Mouse (Mus musculus) CH12.LX (cell line): ENCODE measurements around the gene Prdx6b. TPM values are rescaled to one million over a fixed set of nuclear protein-coding genes. Genes with fewer than 3 reads are reported as not detected.

Experiments
- DNase-seq: peaks from one replicate; pipeline ENCODE4 v3.0.0-alpha.2; 2013; ENCODE audit errors: extremely low read depth
- H3K27ac ChIP-seq: 2 replicates; pipeline ENCODE4 v1.5.1; 2012; ENCODE audit warnings: low read depth, mild to moderate bottlenecking, control low read depth, moderate library complexity; ENCODE audit not compliant: insufficient read depth
- H3K27me3 ChIP-seq: replicated peaks from 2 replicates; pipeline ENCODE3; 2012; ENCODE audit warnings: inconsistent platforms
- H3K36me3 ChIP-seq, 2 experiments: replicated peaks in 1 of 2; 2 replicates each; pipeline versions ENCODE3 to v1.6.1; 2012; ENCODE audit warnings: inconsistent platforms in 1 of 2, low read length in 1 of 2, mild to moderate bottlenecking in 1 of 2, mixed read lengths in 1 of 2, moderate library complexity in 1 of 2; ENCODE audit not compliant: control insufficient read depth in 1 of 2, insufficient read depth in 1 of 2
- H3K4me1 ChIP-seq, 2 experiments: 2 replicates each; pipeline ENCODE4 v1.6.1; 2012; ENCODE audit warnings: inconsistent platforms in 1 of 2, moderate library complexity in 1 of 2; ENCODE audit not compliant: insufficient read depth in 2 of 2, control insufficient read depth in 1 of 2
- H3K4me2 ChIP-seq: 2 replicates; pipeline ENCODE4 v1.6.1; 2012; ENCODE audit warnings: low read depth, mild to moderate bottlenecking, control low read depth; ENCODE audit not compliant: poor library complexity, insufficient read depth, severe bottlenecking
- H3K4me3 ChIP-seq, 3 experiments: fragments of 150-350 bp in 1 of 3; sonication (generic) in 1 of 3; replicated peaks in 1 of 3; 2 replicates each; pipeline versions ENCODE3 to v1.5.1; 2011 to 2012; ENCODE audit warnings: low read depth in 2 of 3, low read length in 2 of 3, mild to moderate bottlenecking in 2 of 3, moderate library complexity in 2 of 3, control low read depth in 1 of 3, improper control_type of control experiment in 1 of 3, inconsistent platforms in 1 of 3, mixed read lengths in 1 of 3; ENCODE audit not compliant: poor library complexity in 1 of 3
- H3K79me2 ChIP-seq: replicated peaks from 2 replicates; pipeline ENCODE4 v1.6.1; 2012; ENCODE audit warnings: mild to moderate bottlenecking, moderate library complexity; ENCODE audit not compliant: control insufficient read depth, poor library complexity, insufficient read depth, severe bottlenecking; ENCODE audit errors: extremely low read depth
- H3K9ac ChIP-seq: 2 replicates; pipeline ENCODE4 v1.6.1; 2012; ENCODE audit warnings: low read depth, mild to moderate bottlenecking, control low read depth, moderate library complexity; ENCODE audit not compliant: insufficient read depth
- H3K9me3 ChIP-seq: replicated peaks from 2 replicates; pipeline ENCODE3; 2012; ENCODE audit warnings: low read length, inconsistent platforms, mixed read lengths
- BHLHE40 ChIP-seq: IDR thresholded peaks from 2 replicates; pipeline ENCODE4 v1.6.1; 2011; ENCODE audit warnings: mild to moderate bottlenecking, low read depth, low read length, improper control_type of control experiment
- CTCF ChIP-seq, 2 experiments: IDR thresholded peaks in 1 of 2; conservative IDR thresholded peaks in 1 of 2; 2 replicates each; pipeline ENCODE4 v1.5.1; 2011 to 2012; ENCODE audit warnings: low read depth in 2 of 2, low read length in 2 of 2, improper control_type of control experiment in 1 of 2, inconsistent platforms in 1 of 2, mild to moderate bottlenecking in 1 of 2, moderate library complexity in 1 of 2
- E2F4 ChIP-seq: IDR thresholded peaks from 2 replicates; pipeline ENCODE4 v1.6.1; 2011; ENCODE audit warnings: low read depth, low read length, improper control_type of control experiment; ENCODE audit not compliant: insufficient replicate concordance
- ETS1 ChIP-seq: conservative IDR thresholded peaks from 2 replicates; pipeline ENCODE4 v1.6.1; 2012; ENCODE audit warnings: low read depth, mild to moderate bottlenecking, inconsistent platforms, low read length, improper control_type of control experiment, moderate library complexity
- GABPA ChIP-seq: IDR thresholded peaks from 2 replicates; pipeline ENCODE4 v1.6.1; 2012; ENCODE audit warnings: low read depth, low read length, improper control_type of control experiment, inconsistent platforms; ENCODE audit not compliant: insufficient replicate concordance
- JUND ChIP-seq: conservative IDR thresholded peaks from 2 replicates; pipeline ENCODE4 v1.6.1; 2011; ENCODE audit warnings: low read depth, low read length, improper control_type of control experiment
- MAZ ChIP-seq: IDR thresholded peaks from 2 replicates; pipeline ENCODE4 v1.6.1; 2012; ENCODE audit warnings: low read depth, mild to moderate bottlenecking, inconsistent platforms, low read length, improper control_type of control experiment, moderate library complexity
- POLR2AphosphoS2 ChIP-seq: IDR thresholded peaks from 2 replicates; pipeline ENCODE4 v1.6.1; 2011; ENCODE audit warnings: low read depth, low read length, improper control_type of control experiment
- RAD21 ChIP-seq: IDR thresholded peaks from 2 replicates; pipeline ENCODE4 v1.6.1; 2011; ENCODE audit warnings: low read depth, mild to moderate bottlenecking, low read length, improper control_type of control experiment, moderate library complexity
- SIN3A ChIP-seq: IDR thresholded peaks from 2 replicates; pipeline ENCODE4 v1.6.1; 2012; ENCODE audit warnings: low read length, improper control_type of control experiment, inconsistent platforms
- TBP ChIP-seq: conservative IDR thresholded peaks from 2 replicates; pipeline ENCODE4 v1.6.1; 2011; ENCODE audit warnings: low read depth, low read length, improper control_type of control experiment
- TCF12 ChIP-seq: IDR thresholded peaks from 2 replicates; pipeline ENCODE4 v1.6.1; 2014; ENCODE audit warnings: low read depth, mild to moderate bottlenecking, inconsistent platforms, low read length, improper control_type of control experiment
- UBTF ChIP-seq: IDR thresholded peaks from 2 replicates; pipeline ENCODE4 v1.6.1; 2012; ENCODE audit warnings: low read depth, mild to moderate bottlenecking, inconsistent platforms, low read length, improper control_type of control experiment, moderate library complexity
- USF1 ChIP-seq: IDR thresholded peaks from 2 replicates; pipeline ENCODE4 v1.6.1; 2014; ENCODE audit warnings: low read depth, mild to moderate bottlenecking, inconsistent platforms, low read length, improper control_type of control experiment
- USF2 ChIP-seq: conservative IDR thresholded peaks from 2 replicates; pipeline ENCODE4 v1.6.1; 2011; ENCODE audit warnings: low read depth, low read length, improper control_type of control experiment
- ZKSCAN1 ChIP-seq: IDR thresholded peaks from 2 replicates; pipeline ENCODE4 v1.6.1; 2012; ENCODE audit warnings: low read depth, inconsistent platforms, low read length, improper control_type of control experiment, borderline replicate concordance
- ZMIZ1 ChIP-seq: IDR thresholded peaks from 2 replicates; pipeline ENCODE4 v1.6.1; 2012; ENCODE audit warnings: low read depth, mild to moderate bottlenecking, inconsistent platforms, low read length, improper control_type of control experiment
- ZNF384 ChIP-seq: IDR thresholded peaks from 2 replicates; pipeline ENCODE4 v1.6.1; 2012; ENCODE audit warnings: low read depth, low read length, improper control_type of control experiment, inconsistent platforms
- dilution Hi-C: fragments of 300-500 bp; cut with MboI; formaldehyde crosslinking; loops from 2 replicates; pipeline ENCODE4 v1.14.3; 2020; ENCODE audit warnings: low sequenced_read_pairs; ENCODE audit not compliant: extremely low pct_unique_long_range_greater_than_20kb, extremely low pct_ligation_motif_present
- in situ Hi-C: fragments of 300-500 bp; cut with MboI; formaldehyde crosslinking; loops from 3 replicates; pipeline ENCODE4 v1.14.3; 2019; ENCODE audit warnings: low sequenced_read_pairs, low pct_ligation_motif_present, low pct_unique_long_range_greater_than_20kb, mixed read lengths
- polyA plus RNA-seq: library from polyadenylated mRNA; unstranded; fragments of >175 nt; gene quantifications from 2 replicates; pipeline ENCODE4 v1.2.1, GENCODE M21; 2012; ENCODE audit warnings: low read depth; ENCODE audit not compliant: insufficient read length
- total RNA-seq, 2 experiments: library from RNA; depleted of rRNA; stranded (reverse); fragments of 300-350 nt in 1 of 2; fragments of >200 nt in 1 of 2; gene quantifications; 2 replicates each; pipeline ENCODE4 v1.2.3; 2012 to 2014

The Prdx6b gene
- total and polyA plus RNA-seq, 3 experiments: not detected

- Histone ChIP-seq H3K4me2 (no peak overlapping the region), H3K27me3 (no peaks in the 10 kb centered on the region), H3K9me3 (no peaks in the 10 kb centered on the region), H3K79me2 (no peaks in the 10 kb centered on the region), H3K4me3 (no peak overlapping the region), H3K4me1 (no peaks in the 10 kb centered on the region), H3K36me3 (no peaks in the 10 kb centered on the region), H3K9ac (no peak overlapping the region), H3K27ac (no peak overlapping the region)
- in situ Hi-C loops: no loop called here
- dilution Hi-C loops: no loop called here
- no peak for TF ChIP-seq ZMIZ1
- TF ChIP-seq BHLHE40: no peak
- no peak for DNase-seq
Measured at GRCm38 (mm10) chr2:80298334-80298733, 6.1 kb downstream of the Prdx6b start.

GRCm38 (mm10) chr2:80300806-80301205 lies 8.5 kb downstream of the Prdx6b start:
- no peaks in the 10 kb centered on the region for H3K79me2 ChIP-seq
- in situ Hi-C loops: no loop called here
- no peak for TF ChIP-seq SIN3A
- TF ChIP-seq POLR2AphosphoS2: no peak
- no peak for TF ChIP-seq MAZ
- no peak for TF ChIP-seq ZNF384
- no peak for TF ChIP-seq JUND
- TF ChIP-seq E2F4: no peak
- no peak for TF ChIP-seq USF2
- TF ChIP-seq CTCF (conservative IDR thresholded peaks at IDR 0.05 in 1 of 2, IDR thresholded peaks at IDR 0.05 in 1 of 2; ENCODE audit: low read depth in 2 of 2, low read length in 2 of 2): no peak
- TF ChIP-seq GABPA: no peak
- no peak for TF ChIP-seq ZKSCAN1
- TF ChIP-seq USF1: no peak
- no peak for TF ChIP-seq UBTF
- no peak for TF ChIP-seq RAD21
- no peak for TF ChIP-seq TCF12
- TF ChIP-seq ETS1: no peak
- TF ChIP-seq TBP: no peak
- TF ChIP-seq ZMIZ1: no peak
- H3K27me3 ChIP-seq: no peaks in the 10 kb centered on the region
- no peak overlapping the region for H3K4me2 ChIP-seq
- H3K36me3 ChIP-seq: no peaks in the 10 kb centered on the region
- H3K4me1 ChIP-seq: peaks cover 6% of the 10 kb centered on the region in 2 experiments; a peak in 3 of 4 replicates
- dilution Hi-C loops: no loop called here
- no peak overlapping the region for H3K9ac ChIP-seq
- DNase-seq: no peak
- no peak overlapping the region for H3K27ac ChIP-seq
- no peaks in the 10 kb centered on the region for H3K9me3 ChIP-seq
- H3K4me3 ChIP-seq: no peak overlapping the region
